Mouse (Mus musculus) heart, postnatal 10 days (tissue): ENCODE measurements around the gene Fgg. TPM values are rescaled to one million over a fixed set of nuclear protein-coding genes. Genes with fewer than 3 reads are reported as not detected.

Experiments used
- total RNA-seq, 2 experiments: library from RNA; stranded (reverse); gene quantifications; 2 replicates each; pipeline ENCODE4 v1.2.3; 2021

Fgg gene
- total RNA-seq, 2 experiments from 2014 or later, result not detected

Other genes with a start within 250 kb of the Fgg start
- under 1 TPM; 0.40 to 0.84 TPM for gene Rbm46, start 131.2 kb upstream of the Fgg start, total RNA-seq
- gene Lrat, start 103.8 kb upstream of the Fgg start, total RNA-seq, result under 1 TPM; 0.10 TPM
- gene Fga, start 18.4 kb downstream of the Fgg start, total RNA-seq, result under 1 TPM in 1 of 2 experiments, not detected in 1; 0.12 TPM
- gene Fgb, start 42.1 kb downstream of the Fgg start, total RNA-seq, result under 1 TPM in 1 of 2 experiments, not detected in 1; 0.07 TPM
- gene Plrg1, start 47.8 kb downstream of the Fgg start, total RNA-seq, result 10 to 100 TPM; 32.2 to 32.6 TPM
- gene Dchs2, start 120.2 kb downstream of the Fgg start, total RNA-seq, result 1 to 10 TPM; 1.3 to 1.4 TPM